Mouse (Mus musculus) leukemia stem cell, adult 10-12 weeks (primary cell): ENCODE measurements around the gene Tef. TPM values are rescaled to one million over a fixed set of nuclear protein-coding genes. Genes with fewer than 3 reads are reported as not detected.

ENCODE experiments used
- polyA plus RNA-seq: library from polyadenylated mRNA; stranded (reverse); fragments of >175 nt; gene quantifications from 2 replicates; pipeline ENCODE4 v1.2.3, GENCODE M21; 2012; ENCODE audit warnings: low replicate concordance

The Tef gene
- polyA plus RNA-seq: 11.4 and 65.8 TPM in 2 replicates

GRCm38 (mm10) chr15:81802001-81802890 lies at the start of gene Tef:
Gene Tef, plus strand, starts transcription at chr15:81802421.

GRCm38 (mm10) chr15:81858517-81859329 lies 56.5 kb downstream of the Tef start, which contains the start of gene Tob2:
Gene Tob2, minus strand, starts transcription at chr15:81858796.

GRCm38 (mm10) chr15:81871604-81872261 lies 69.5 kb downstream of the Tef start, which contains the start of gene Phf5a:
Gene Phf5a, minus strand, starts transcription at chr15:81871911.

GRCm38 (mm10) chr15:81872262-81873136 lies 70.3 kb downstream of the Tef start, which contains the start of gene Aco2:
Gene Aco2, plus strand, starts transcription at chr15:81872309.

Other genes starting within 250 kb of the Tef start
- gene Ep300, start 217.1 kb upstream of the Tef start, polyA plus RNA-seq: 33.1 and 40.7 TPM in 2 replicates
- 5.4 and 18.7 TPM in 2 replicates for gene L3mbtl2, start 138.5 kb upstream of the Tef start, polyA plus RNA-seq
- gene Chadl, start 105.1 kb upstream of the Tef start, polyA plus RNA-seq: 0.09 and 0.52 TPM in 2 replicates
- 57.6 and 58.2 TPM in 2 replicates for gene Zc3h7b, start 57.4 kb upstream of the Tef start, polyA plus RNA-seq
- 503 and 523 TPM in 2 replicates for gene Rangap1, start 56.9 kb upstream of the Tef start, polyA plus RNA-seq
- 81.3 and 104 TPM in 2 replicates for gene Tob2, start 56.4 kb downstream of the Tef start, polyA plus RNA-seq
- gene Phf5a, start 69.5 kb downstream of the Tef start, polyA plus RNA-seq: 4.9 and 15.2 TPM in 2 replicates
- gene Aco2, start 69.9 kb downstream of the Tef start, polyA plus RNA-seq: 159 and 185 TPM in 2 replicates
- 79.7 and 137 TPM in 2 replicates for gene Polr3h, start 123.8 kb downstream of the Tef start, polyA plus RNA-seq
- 0.75 and 1.6 TPM in 2 replicates for gene Csdc2, start 134.3 kb downstream of the Tef start, polyA plus RNA-seq
- 126 and 148 TPM in 2 replicates for gene Pmm1, start 158.5 kb downstream of the Tef start, polyA plus RNA-seq
- gene 1700029P11Rik, start 178.1 kb downstream of the Tef start, polyA plus RNA-seq: not detected in 2 replicates
- gene Xrcc6, start 185.4 kb downstream of the Tef start, polyA plus RNA-seq: 4.7 and 11.7 TPM in 2 replicates
- gene Desi1, start 231.4 kb downstream of the Tef start, polyA plus RNA-seq: 67.1 and 216 TPM in 2 replicates
- 6.4 and 229 TPM in 2 replicates for gene Snu13, start 245.2 kb downstream of the Tef start, polyA plus RNA-seq